Mouse (Mus musculus) stomach, embryonic 16.5 days (tissue): ENCODE measurements around the gene Olfr95. TPM values are rescaled to one million over a fixed set of nuclear protein-coding genes. Genes with fewer than 3 reads are reported as not detected.

ENCODE experiments used
- ATAC-seq: fragments of 200-750 bp; cut with Nextera tagmentation; 2 replicates; pipeline ENCODE4 v1.8.0; 2017; ENCODE audit warnings: moderate number of reproducible peaks, moderate TSS enrichment; ENCODE audit not compliant: insufficient read depth, low FRiP score
- H3K27ac ChIP-seq: fragments of 300-500 bp; sonication (generic); 2 replicates; pipeline ENCODE4 v1.5.1; 2014; ENCODE audit warnings: low read length
- H3K27me3 ChIP-seq: fragments of 300-500 bp; sonication (generic); 2 replicates; pipeline ENCODE4 v1.6.1; 2014; ENCODE audit warnings: low read length, control low read depth, mixed read lengths; ENCODE audit not compliant: control insufficient read depth, insufficient read depth
- H3K36me3 ChIP-seq: fragments of 300-500 bp; sonication (generic); 2 replicates; pipeline ENCODE4 v1.6.1; 2014; ENCODE audit warnings: low read length; ENCODE audit not compliant: control insufficient read depth, insufficient read depth
- H3K4me1 ChIP-seq: fragments of 300-500 bp; sonication (generic); 2 replicates; pipeline ENCODE4 v1.6.1; 2014; ENCODE audit warnings: low read length, control low read depth, mixed read lengths; ENCODE audit not compliant: control insufficient read depth, insufficient read depth
- H3K4me2 ChIP-seq: fragments of 300-500 bp; sonication (generic); 2 replicates; pipeline ENCODE4 v1.6.1; 2014; ENCODE audit warnings: low read depth, low read length, mixed read lengths
- H3K4me3 ChIP-seq: fragments of 300-500 bp; sonication (generic); replicated peaks from 2 replicates; pipeline ENCODE4 v1.5.1; 2014; ENCODE audit warnings: mild to moderate bottlenecking, low read length
- H3K9ac ChIP-seq: fragments of 300-500 bp; sonication (generic); 2 replicates; pipeline ENCODE4 v1.6.1; 2014; ENCODE audit warnings: low read length
- H3K9me3 ChIP-seq: fragments of 300-500 bp; sonication (generic); replicated peaks from 2 replicates; pipeline ENCODE4 v1.6.1; 2016; ENCODE audit warnings: low read length, control low read depth; ENCODE audit not compliant: control insufficient read depth
- WGBS: fragments of 180-500 bp; shearing (Covaris S2); extraction: QIAGEN DNeasy Blood & Tissue Kit; methylation state at CpG from one replicate; pipeline ENCODE4 v1.1.7; 2014; 5-methylcytosine and 5-hydroxymethylcytosine counted together
- polyA plus RNA-seq: library from polyadenylated mRNA; unstranded; fragments of >200 nt; fragmentation: Nextera tagmentation; extraction: Ambion mirVana; gene quantifications from 2 replicates; pipeline ENCODE4 v1.2.1, GENCODE M21; 2015

Gene Olfr95
- polyA plus RNA-seq, 1 experiment from 2014 or later, result not detected

DNA sequence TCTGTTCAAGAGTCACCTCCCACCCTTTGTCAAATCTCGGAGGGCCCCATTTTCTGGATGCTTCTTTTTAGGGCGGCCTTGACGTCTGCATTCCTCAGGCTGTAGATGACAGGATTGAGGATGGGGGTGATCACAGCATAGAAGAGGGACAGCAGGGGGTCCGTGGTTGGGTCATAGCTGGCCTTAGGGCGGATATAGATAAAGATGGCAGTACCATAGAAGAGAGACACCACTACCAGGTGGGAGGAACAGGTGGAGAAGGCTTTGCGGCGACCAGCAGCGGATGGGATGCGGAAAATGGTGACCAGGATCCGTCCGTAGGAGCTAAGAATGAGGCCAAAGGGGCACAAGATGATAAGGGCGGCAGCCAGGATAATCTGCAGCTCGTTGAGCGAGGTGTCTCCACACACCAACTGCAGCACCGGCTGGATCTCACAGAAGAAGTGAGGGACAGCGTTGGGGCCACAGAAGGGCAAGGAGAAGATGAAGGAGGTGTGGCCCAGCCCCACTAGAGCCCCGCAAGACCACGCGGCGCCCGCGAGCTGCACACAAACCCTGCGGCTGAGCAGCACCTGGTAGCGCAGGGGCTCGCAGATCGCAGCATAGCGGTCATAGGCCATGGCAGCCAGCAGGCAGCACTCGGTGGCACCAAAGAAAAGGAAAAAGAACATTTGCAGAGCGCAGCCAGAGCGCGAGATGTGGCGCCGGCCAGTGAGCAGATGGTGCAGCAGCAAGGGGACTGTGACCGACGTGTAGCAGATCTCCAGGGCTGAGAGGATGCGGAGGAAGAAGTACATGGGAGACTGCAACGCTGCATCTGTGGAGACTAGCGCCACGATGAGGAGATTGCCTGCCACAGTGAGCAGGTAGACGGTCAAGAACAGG, 1.8 kb downstream of the Olfr95 start:
- peaks cover 12% of the 10 kb centered on the region for H3K27me3 ChIP-seq
- 14% methylated on average over 40 of the region's 40 CpGs for WGBS
- H3K9me3 ChIP-seq, result no peaks in the 10 kb centered on the region
- H3K27ac ChIP-seq, result no peak overlapping the region
- no peak for ATAC-seq
- H3K9ac ChIP-seq, result no peak overlapping the region
- no peaks in the 10 kb centered on the region for H3K4me1 ChIP-seq
- peak overlapping the region; percentile 38 for H3K4me2 ChIP-seq
- no peaks in the 10 kb centered on the region for H3K36me3 ChIP-seq
- H3K4me3 ChIP-seq, result peak overlapping the region; percentile 25

DNA sequence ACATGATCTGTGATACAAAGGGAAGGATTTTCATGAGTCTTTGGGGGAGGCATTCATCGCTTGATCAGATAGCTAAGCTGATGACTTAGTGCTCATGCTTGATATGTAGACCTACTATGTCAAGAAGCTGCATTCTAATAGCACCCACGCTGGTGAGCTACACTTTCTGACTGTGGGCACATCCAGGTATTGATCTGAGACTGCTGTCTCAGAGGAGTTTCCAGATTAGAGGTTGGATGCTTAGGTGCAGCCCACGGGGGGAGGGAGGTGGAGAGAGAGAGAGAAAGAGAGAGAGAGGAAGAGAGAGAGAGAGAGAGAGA, 9.0 kb downstream of the Olfr95 start:
- no peak for ATAC-seq

DNA sequence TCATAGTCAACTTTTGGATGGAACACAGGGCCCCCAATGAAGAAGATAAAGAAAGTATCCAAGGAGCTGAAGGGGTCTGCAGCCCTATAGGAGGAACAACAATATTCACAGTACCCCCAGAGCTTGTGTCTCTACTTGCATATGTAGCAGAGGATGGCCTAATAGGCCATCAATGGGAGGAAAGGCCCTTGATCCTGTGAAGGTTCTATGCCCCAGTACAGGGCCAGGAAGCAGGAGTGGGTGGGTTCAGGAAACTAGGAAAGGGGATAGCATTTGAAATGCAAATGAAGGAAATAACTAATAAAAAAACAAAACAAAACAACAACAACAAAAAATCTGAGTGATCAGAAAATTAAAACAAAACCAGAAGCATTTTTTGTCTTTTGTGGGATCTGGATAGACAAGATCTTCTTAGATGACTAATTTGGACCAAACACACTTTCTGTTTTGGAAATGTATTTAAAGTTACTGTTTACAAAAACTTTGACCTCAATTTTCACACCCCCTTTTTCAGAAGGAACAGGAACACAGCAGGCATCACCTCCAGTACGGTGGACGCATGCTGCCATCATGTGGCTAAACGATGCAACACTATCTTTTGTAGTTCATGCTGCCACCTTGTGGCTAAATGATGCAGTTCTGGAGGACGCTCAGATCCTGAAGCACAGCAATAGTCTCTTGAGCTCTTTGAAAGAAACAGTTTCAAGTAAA, 9.6 kb downstream of the Olfr95 start:
- Histone ChIP-seq H3K9ac (no peak overlapping the region), H3K4me3 (no peak overlapping the region), H3K4me1 (no peaks in the 10 kb centered on the region), H3K27me3 (peaks cover 3% of the 10 kb centered on the region; the same call in 1 of the 2 replicates), H3K27ac (no peak overlapping the region), H3K36me3 (no peaks in the 10 kb centered on the region), H3K4me2 (no peak overlapping the region), H3K9me3 (no peaks in the 10 kb centered on the region)
- ATAC-seq, result peak; percentile 72; the same call in 1 of the 2 replicates
- WGBS, result under 1% methylated on average over 4 of the region's 4 CpGs

More for the DNA sequence above, 9.0 kb downstream of the Olfr95 start:
- H3K4me1 ChIP-seq, result no peaks in the 10 kb centered on the region
- H3K9me3 ChIP-seq, result no peaks in the 10 kb centered on the region
- H3K27ac ChIP-seq, result no peak overlapping the region
- WGBS, result 29% methylated on average over 3 of the region's 3 CpGs
- no peak overlapping the region for H3K9ac ChIP-seq
- H3K4me3 ChIP-seq, result no peak overlapping the region
- H3K27me3 ChIP-seq, result no peaks in the 10 kb centered on the region; the same call in 1 of the 2 replicates
- no peak overlapping the region for H3K4me2 ChIP-seq
- H3K36me3 ChIP-seq, result no peaks in the 10 kb centered on the region

DNA sequence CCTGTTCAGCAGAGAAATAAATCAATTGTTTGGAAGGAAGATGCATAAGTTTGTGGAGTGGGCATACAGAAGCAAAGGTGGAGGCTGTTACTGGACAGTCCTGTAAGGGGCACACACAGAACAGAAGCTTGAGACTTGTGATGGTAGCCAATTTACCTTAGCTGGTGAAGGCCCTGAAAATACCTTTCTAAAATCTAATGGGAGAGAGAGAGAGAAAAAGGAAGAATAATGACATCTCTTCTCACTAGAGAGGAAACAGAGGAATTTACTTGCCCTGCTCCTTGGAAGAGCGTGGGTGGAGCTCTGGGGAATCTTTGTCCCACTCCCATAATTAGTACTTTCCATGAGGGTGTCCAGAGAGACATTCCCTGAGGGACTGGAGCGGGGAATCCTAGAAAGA, 12.0 kb downstream of the Olfr95 start, which contains the start of gene Olfr94:
Olfr94 (minus strand) TSS at position 101 of the 400 bp plus-strand sequence.
- Histone ChIP-seq H3K4me1 (peaks cover 6% of the 10 kb centered on the region; the same call in 1 of the 2 replicates), H3K9ac (no peak within 1 kb of the TSS), H3K27ac (no peak within 1 kb of the TSS), H3K27me3 (peaks cover 25% of the 10 kb centered on the region), H3K4me2 (no peak within 1 kb of the TSS), H3K36me3 (no peaks in the 10 kb centered on the region), H3K9me3 (no peaks in the 10 kb centered on the region), H3K4me3 (no peak within 1 kb of the TSS)
- WGBS, result 71% methylated on average over 2 of the region's 2 CpGs
- ATAC-seq, result no peak

DNA sequence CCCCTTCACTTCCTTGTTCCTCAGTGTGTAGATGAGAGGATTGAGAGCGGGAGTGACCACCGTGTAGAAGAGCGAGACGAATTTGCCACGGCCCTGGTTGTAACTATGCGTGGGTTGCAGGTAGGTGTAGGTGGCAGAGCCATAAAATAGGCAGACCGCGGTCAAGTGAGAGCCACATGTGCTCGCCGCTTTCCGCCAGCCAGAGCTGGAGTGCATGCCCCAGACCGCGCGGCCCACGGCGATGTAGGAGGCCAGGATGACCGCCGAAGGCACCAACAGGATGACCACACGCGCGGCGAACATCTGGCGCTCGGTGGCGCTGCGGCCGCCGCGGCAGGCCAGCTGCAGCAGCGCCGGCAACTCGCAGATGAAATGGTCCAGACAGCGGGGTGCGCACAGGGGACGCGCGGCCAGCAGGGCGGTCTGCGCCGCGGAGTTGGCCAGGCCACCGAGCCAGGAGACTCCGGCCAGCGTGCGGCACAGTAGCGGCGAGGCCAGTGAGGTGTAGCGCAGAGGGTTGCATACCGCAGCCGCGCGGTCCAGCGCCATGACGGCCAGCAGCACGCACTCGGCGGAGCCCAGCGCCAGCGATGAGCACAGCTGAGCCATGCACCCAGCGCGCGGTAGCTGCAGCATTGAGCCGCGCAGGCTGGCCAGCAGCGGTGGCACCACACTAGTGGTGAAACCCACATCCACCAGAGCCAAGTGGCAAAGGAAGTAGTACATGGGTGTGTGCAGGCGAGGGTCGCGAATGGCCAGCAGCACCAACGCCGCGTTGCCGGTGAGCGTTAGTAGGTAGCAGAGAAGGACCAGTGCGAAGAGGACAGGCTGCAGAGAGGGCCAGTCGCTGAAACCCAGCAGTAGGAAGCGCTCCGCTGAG, 15.8 kb downstream of the Olfr95 start:
- Histone ChIP-seq H3K27ac (no peak overlapping the region), H3K4me2 (peak overlapping the region; percentile 90), H3K4me3 (peak overlapping the region; percentile 54), H3K9me3 (no peaks in the 10 kb centered on the region), H3K27me3 (peaks cover 28% of the 10 kb centered on the region), H3K4me1 (peaks cover 6% of the 10 kb centered on the region; the same call in 1 of the 2 replicates), H3K36me3 (no peaks in the 10 kb centered on the region), H3K9ac (peak overlapping the region; percentile 54)
- ATAC-seq, result peak; percentile 73
- 1% methylated on average over 77 of the region's 77 CpGs for WGBS

DNA sequence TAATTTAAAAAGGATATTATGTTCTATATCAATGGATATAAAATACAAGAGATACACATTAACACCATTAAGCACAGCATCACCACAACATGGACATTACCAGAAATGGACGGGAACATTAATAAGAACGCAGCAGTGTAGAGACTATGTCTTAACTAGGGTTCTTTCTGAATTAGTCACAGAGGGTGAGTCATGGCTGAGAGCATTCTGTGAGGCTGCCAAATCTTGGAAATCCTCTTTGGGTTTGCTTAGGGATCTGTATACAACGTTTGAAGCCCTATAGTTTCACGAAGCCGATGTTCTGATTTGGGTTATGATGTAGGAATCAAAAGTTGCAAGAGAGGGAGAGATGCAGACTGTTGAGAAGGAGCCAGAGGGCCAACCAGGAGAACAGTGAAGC, 18.1 kb downstream of the Olfr95 start:
- WGBS, result 65% methylated on average over 5 of the region's 5 CpGs
- peaks cover 6% of the 10 kb centered on the region; the same call in 1 of the 2 replicates for H3K4me1 ChIP-seq
- H3K9me3 ChIP-seq, result no peaks in the 10 kb centered on the region
- H3K36me3 ChIP-seq, result no peaks in the 10 kb centered on the region
- H3K4me3 ChIP-seq, result no peak overlapping the region
- H3K27ac ChIP-seq, result no peak overlapping the region
- H3K4me2 ChIP-seq, result no peak overlapping the region
- no peak overlapping the region for H3K9ac ChIP-seq
- ATAC-seq, result peak; percentile 67; the same call in 1 of the 2 replicates
- peaks cover 28% of the 10 kb centered on the region for H3K27me3 ChIP-seq

DNA sequence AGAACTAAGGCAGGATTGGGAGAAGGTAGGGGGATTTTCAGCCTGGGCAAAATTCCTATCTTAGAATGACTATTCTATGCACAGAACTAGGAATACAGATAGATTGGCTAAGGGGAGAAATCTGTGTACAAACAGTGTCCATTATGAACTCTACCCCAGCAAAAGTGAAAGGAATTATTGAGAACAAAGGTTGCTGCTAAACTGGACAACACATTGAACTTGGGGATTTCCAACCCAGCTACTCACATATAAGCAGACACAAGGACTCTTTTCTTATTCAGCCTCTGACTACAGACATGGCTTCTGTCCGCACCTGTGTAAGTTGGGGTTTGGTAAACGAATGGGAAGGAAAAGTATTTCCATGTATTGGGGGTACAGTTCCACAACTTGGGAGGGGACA, 19.3 kb downstream of the Olfr95 start, which contains the start of gene Ubd:
Ubd (plus strand) TSS at position 237 of the 400 bp plus-strand sequence.
- peaks cover 6% of the 10 kb centered on the region; the same call in 1 of the 2 replicates for H3K4me1 ChIP-seq
- H3K4me3 ChIP-seq, result no peak within 1 kb of the TSS
- WGBS, result 81% methylated on average over 2 of the region's 2 CpGs
- no peaks in the 10 kb centered on the region for H3K9me3 ChIP-seq
- H3K27me3 ChIP-seq, result peaks cover 28% of the 10 kb centered on the region
- no peak within 1 kb of the TSS for H3K27ac ChIP-seq
- H3K36me3 ChIP-seq, result no peaks in the 10 kb centered on the region
- no peak within 1 kb of the TSS for H3K4me2 ChIP-seq
- no peak within 1 kb of the TSS for H3K9ac ChIP-seq
- ATAC-seq, result no peak

DNA sequence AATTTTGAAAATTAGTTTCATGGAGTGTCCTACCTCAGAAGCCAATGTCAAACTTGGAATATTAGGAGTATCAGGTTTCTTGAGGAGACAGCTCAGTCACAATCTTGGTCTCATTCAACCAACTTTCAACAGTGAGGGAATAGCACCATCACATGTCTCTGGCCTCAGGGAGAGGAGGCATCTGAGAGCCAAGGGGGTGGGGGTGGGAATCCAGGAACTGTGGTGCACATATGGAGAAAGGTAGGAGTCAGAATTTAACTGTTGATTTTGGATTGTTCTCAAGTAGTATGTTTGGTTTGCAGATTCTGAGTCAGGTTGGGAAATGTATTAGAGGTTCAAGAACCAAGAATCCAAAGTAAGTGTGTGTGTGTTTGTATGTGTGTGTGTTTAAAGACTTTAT, 19.9 kb downstream of the Olfr95 start:
- Histone ChIP-seq H3K9ac (no peak overlapping the region), H3K4me1 (peaks cover 6% of the 10 kb centered on the region; the same call in 1 of the 2 replicates), H3K27me3 (peaks cover 22% of the 10 kb centered on the region), H3K36me3 (no peaks in the 10 kb centered on the region), H3K4me3 (no peak overlapping the region), H3K9me3 (no peaks in the 10 kb centered on the region), H3K27ac (no peak overlapping the region), H3K4me2 (no peak overlapping the region)
- ATAC-seq, result no peak
